Mouse (Mus musculus) large intestine, adult 2 months (tissue): ENCODE measurements around the gene Gmpr. TPM values are rescaled to one million over a fixed set of nuclear protein-coding genes. Genes with fewer than 3 reads are reported as not detected.

ENCODE experiments used
- DNase-seq: peaks from one replicate; pipeline ENCODE4 v3.0.0-alpha.2; 2012; ENCODE audit warnings: low read depth, low spot score
- whole genome bisulfite sequencing: fragments of 180-500 bp; shearing (Covaris S2); methylation state at CpG from one replicate; pipeline ENCODE4 v1.1.7; 2018; 5-methylcytosine and 5-hydroxymethylcytosine counted together
- polyA plus RNA-seq: library from polyadenylated mRNA; depleted of rRNA; stranded (reverse); fragments of >200 nt; gene quantifications from 2 replicates; pipeline ENCODE4 v1.2.3, GENCODE M21; 2012; rRNA removed

The Gmpr gene
- polyA plus RNA-seq, 1 experiment: 11.2 TPM

- no peak for DNase-seq
- WGBS: 51% methylated on average over 12 of the region's 12 CpGs
Measured at GRCm38 (mm10) chr13:45582294-45582693, 75.0 kb downstream of the Gmpr start.

- no peak for DNase-seq
- WGBS: 90% methylated on average over 5 of the region's 5 CpGs
Measured at GRCm38 (mm10) chr13:45583061-45583460, 75.8 kb downstream of the Gmpr start.

GRCm38 (mm10) chr13:45590898-45591297, 83.7 kb downstream of the Gmpr start:
- DNase-seq: no peak

- WGBS: 58% methylated on average over 1 of the region's 1 CpGs
- no peak for DNase-seq
Measured at GRCm38 (mm10) chr13:45593914-45594313, 86.7 kb downstream of the Gmpr start.

- no peak for DNase-seq
- 78% methylated on average over 7 of the region's 7 CpGs for WGBS
Measured at GRCm38 (mm10) chr13:45595416-45595815, 88.2 kb downstream of the Gmpr start.

- no peak for DNase-seq
- 90% methylated on average over 2 of the region's 2 CpGs for WGBS
Measured at GRCm38 (mm10) chr13:45599831-45600230, 92.6 kb downstream of the Gmpr start.

- 56% methylated on average over 6 of the region's 6 CpGs for WGBS
- DNase-seq: no peak
Measured at GRCm38 (mm10) chr13:45600443-45600842, 93.2 kb downstream of the Gmpr start.

Other genes with a start within 250 kb of the Gmpr start
- 6.7 and 9.6 TPM in 2 replicates for gene Mylip, start 117.7 kb upstream of the Gmpr start, polyA plus RNA-seq